Mouse (Mus musculus) fat pad, adult 2 months (tissue): ENCODE measurements around the gene Rbm42.

Experiments
- DNase-seq: peaks from one replicate; pipeline ENCODE4 v3.0.0-alpha.2; 2011; ENCODE audit warnings: low read depth, low spot score; ENCODE audit errors: extremely low read depth

Rbm42 gene

GRCm38 (mm10) chr7:30591605-30591951, 58.5 kb downstream of the Rbm42 start:
- DNase-seq: no peak
